17 mouse cellular contexts compared by ENCODE assay signal in the genomic region with DNA sequence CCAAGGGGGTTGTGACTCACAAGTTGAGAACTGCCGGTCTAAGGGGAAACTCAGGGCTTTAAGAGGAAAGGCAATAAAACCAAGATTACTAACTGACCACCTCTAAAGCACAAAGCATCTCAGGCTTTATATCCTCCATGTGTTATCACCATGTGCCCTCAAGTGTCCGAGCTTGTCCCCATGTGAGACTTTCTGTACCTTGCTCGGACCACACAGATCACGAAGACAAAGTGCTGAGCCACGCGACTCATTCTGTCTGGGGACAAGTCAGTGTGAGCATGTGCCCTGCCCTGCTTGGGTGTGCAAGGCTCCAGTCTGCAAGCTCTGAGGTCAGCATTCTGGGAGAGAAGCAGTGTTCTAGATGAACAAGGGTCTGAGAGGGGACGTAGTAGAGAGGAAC.
"Had no signal": no experiment of that assay in that cellular context is flagged by ENCODE, and none has a peak within 500 bp of the region (broad histone marks: within the 10 kb centered on the region; RNA-seq: fewer than 3 reads in every experiment).

No protein-coding gene starts in this region.

- H3K27ac ChIP-seq: liver, embryonic 14.5 days; macrophage; midbrain, embryonic 13.5 days; midbrain, embryonic 15.5 days; neural tube, embryonic 13.5 days; neural tube, embryonic 15.5 days; stomach, embryonic 15.5 days had no signal

- H3K9ac ChIP-seq: liver, embryonic 14.5 days; lung, embryonic 14.5 days; midbrain, embryonic 13.5 days; midbrain, embryonic 15.5 days; neural tube, embryonic 13.5 days; neural tube, embryonic 15.5 days; stomach, embryonic 15.5 days had no signal

- H3K27me3 ChIP-seq: megakaryocyte, embryonic 14.5 days; midbrain, embryonic 13.5 days; midbrain, embryonic 15.5 days; neural tube, embryonic 13.5 days; neural tube, embryonic 15.5 days; stomach, embryonic 15.5 days had no signal

- H3K4me1 ChIP-seq: midbrain, embryonic 13.5 days; midbrain, embryonic 15.5 days; neural tube, embryonic 13.5 days; neural tube, embryonic 15.5 days; stomach, embryonic 15.5 days had no signal

- H3K9me3 ChIP-seq: midbrain, embryonic 13.5 days; midbrain, embryonic 15.5 days; neural tube, embryonic 13.5 days; neural tube, embryonic 15.5 days; stomach, embryonic 15.5 days had no signal

- H3K4me3 ChIP-seq: megakaryocyte, embryonic 14.5 days; midbrain, embryonic 13.5 days; midbrain, embryonic 15.5 days; neural tube, embryonic 13.5 days; neural tube, embryonic 15.5 days; stomach, embryonic 15.5 days had no signal

- H3K4me2 ChIP-seq: lung, embryonic 14.5 days; midbrain, embryonic 11.5 days; midbrain, embryonic 13.5 days; midbrain, embryonic 15.5 days; neural tube, embryonic 13.5 days; neural tube, embryonic 15.5 days; stomach, embryonic 15.5 days had no signal

- DNase-seq: lung, adult 18-20 months; lung, embryonic 14.5 days; lung, postnatal 10 days; lung, postnatal 36 days; right cerebral cortex, postnatal 14 days; thymus, adult 2 months; thymus, postnatal 25 days; thymus, postnatal 4 days had no signal

- H3K36me3 ChIP-seq: midbrain, embryonic 13.5 days; midbrain, embryonic 15.5 days; neural tube, embryonic 13.5 days; neural tube, embryonic 15.5 days; stomach, embryonic 15.5 days had no signal

- ATAC-seq: midbrain, embryonic 13.5 days; midbrain, embryonic 15.5 days had no signal
